Mouse (Mus musculus) kidney, postnatal 10 days (tissue): Measurements from ENCODE around the gene Glipr1.
A peak's percentile ranks its signal among the peaks of the same experiment; 100 is the strongest.

Experiments
- DNase-seq: peaks from one replicate; pipeline ENCODE4 v3.0.0; 2021; ENCODE audit warnings: mixed read lengths

Glipr1 gene

DNA sequence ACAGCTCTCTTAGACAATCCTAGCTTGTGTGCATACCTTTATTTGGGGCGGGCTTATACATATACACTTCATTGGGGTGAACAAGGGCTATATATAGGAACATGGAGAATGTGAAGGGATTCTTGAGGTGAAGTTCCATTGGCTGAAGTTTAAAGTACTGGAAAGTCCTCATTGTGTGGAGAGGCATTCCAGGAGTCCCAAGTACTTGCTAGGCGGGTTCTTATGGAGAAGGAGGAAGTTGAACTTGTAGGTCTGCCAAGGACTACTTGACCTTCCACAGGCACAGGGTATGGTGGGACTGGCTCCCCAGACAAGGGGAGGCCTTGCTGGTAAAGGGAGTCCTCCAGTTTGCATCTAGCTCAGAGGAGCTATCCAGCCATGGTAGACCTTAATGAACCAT, 43.1 kb downstream of the Glipr1 start:
- no peak for DNase-seq

DNA sequence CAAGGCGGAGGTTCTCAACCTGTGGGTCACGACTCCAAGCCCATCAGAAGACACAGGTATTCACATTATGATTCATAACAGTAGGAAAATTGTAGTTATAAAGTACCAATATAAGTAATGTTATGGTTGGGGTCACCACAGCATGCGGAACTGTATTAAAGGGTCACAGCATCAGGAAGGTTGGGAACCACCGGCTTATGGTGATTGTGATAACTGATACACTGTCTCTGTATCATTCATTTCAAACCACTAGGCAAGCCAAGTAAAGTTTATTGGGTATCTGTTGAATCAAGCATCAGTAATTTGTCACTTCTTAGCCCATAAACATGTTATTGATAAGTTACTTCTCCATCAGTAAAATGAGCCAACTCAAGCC, 44.4 kb downstream of the Glipr1 start:
- DNase-seq, result no peak

GRCm38 (mm10) chr10:111957271-111958045, 45.0 kb downstream of the Glipr1 start:
- peak; percentile 74 for DNase-seq

DNA sequence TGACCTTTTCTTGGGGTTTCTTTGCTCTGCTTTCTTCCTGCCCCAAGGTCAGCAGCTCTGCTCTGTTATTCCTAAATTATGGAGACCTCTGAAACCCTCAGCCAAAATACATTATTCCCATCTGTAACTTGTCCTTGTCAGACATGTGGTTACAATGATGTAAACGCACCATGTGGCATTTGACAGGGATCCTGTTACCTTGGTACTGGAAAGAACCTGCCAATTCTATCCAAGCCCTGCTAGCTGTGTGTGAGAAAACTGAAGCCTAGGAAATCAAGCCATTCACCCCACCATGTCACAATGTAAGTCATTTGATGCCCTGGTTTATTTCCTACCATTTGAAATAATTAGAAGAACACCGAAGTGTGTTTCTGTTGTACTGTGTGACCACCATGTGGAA, 46.6 kb downstream of the Glipr1 start:
- DNase-seq, result no peak

GRCm38 (mm10) chr10:111949008-111949407, 53.4 kb downstream of the Glipr1 start:
- DNase-seq, result no peak

GRCm38 (mm10) chr10:111948041-111948440, 54.4 kb downstream of the Glipr1 start:
- DNase-seq, result no peak

GRCm38 (mm10) chr10:111945563-111945962, 56.9 kb downstream of the Glipr1 start:
- no peak for DNase-seq

- no peak for DNase-seq
Observed at GRCm38 (mm10) chr10:111943026-111943425, 59.4 kb downstream of the Glipr1 start.

- DNase-seq, result no peak
Observed at GRCm38 (mm10) chr10:111937146-111937534, 65.3 kb downstream of the Glipr1 start.

DNA sequence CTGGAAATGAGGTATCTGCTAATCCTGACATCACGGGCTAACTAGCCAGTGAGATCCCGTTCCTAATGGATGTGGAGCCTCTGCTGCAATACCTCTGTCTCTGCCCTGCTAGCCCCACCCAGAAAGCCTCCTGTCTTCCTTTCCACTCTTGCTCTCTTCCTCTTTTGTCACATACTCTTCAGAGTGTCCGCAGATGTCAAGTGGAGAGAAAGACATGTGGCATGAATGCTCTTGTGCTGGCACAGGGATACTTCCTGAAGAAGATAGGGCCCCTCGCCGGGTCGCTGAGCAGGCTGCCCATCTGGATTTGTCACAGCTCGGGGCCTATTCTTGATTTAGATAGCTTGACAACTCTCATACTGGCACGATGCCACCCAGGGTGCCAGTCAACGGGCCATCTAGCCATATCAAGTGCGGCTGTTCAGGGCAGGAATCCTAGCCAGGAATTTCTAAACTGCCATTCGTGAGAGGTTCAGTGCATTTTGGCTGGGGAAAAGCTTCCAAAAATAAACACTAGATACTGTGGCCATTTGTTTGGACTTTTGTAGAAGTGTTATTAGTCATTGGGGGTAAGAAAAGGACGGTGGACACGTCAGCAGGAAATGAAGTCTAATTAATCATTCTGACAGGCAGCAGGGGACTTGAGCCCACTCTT, 65.8 kb downstream of the Glipr1 start:
- DNase-seq, result peak; percentile 59

DNA sequence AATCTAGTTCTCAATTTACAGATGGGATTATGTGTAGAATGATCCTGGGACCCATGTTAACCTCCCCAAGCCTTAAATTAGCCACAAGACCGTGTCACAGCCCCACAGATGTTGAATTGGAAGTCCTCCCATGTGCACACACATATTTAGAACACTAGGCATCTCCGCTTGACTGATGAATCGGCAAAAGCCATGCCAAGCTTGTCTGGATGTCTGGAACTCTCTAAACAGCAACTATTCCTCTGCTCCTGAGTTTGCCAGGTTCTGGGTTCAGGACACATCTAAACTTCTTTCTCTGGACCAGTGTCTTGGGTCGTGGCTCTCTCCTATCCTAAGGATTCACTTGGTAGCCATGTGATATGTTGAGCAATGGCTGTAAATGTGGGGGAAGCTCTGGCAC, 66.4 kb downstream of the Glipr1 start:
- no peak for DNase-seq
